Mouse (Mus musculus) spleen, postnatal 4 days (tissue): ENCODE measurements around the gene Cd28.
"Not testable (repeated sequence)": the region's sequence is repeated elsewhere in the genome, so short reads cannot be mapped to it uniquely, and the experiment has no call there.

ENCODE experiments used
- DNase-seq, 2 experiments: peaks; one replicate each; pipeline ENCODE4 v3.0.0; 2022; ENCODE audit warnings: low spot score in 2 of 2

The Cd28 gene

GRCm38 (mm10) chr1:60799795-60800345 is 83.3 kb downstream of the Cd28 start:
- no peak for DNase-seq

- DNase-seq = no peak
Measured at GRCm38 (mm10) chr1:60801210-60801671, 84.6 kb downstream of the Cd28 start.

- no peak for DNase-seq
Measured at GRCm38 (mm10) chr1:60803128-60803824, 86.7 kb downstream of the Cd28 start.

- no peak for DNase-seq
Measured at GRCm38 (mm10) chr1:60803825-60804696, 87.5 kb downstream of the Cd28 start.

- no peak for DNase-seq
Measured at GRCm38 (mm10) chr1:60805178-60805577, 88.6 kb downstream of the Cd28 start.

GRCm38 (mm10) chr1:60807748-60808147 is 91.1 kb downstream of the Cd28 start:
- DNase-seq = no peak

- DNase-seq = no peak
Measured at GRCm38 (mm10) chr1:60808466-60808865, 91.9 kb downstream of the Cd28 start.

GRCm38 (mm10) chr1:60809166-60809565 is 92.6 kb downstream of the Cd28 start:
- DNase-seq = no peak

- DNase-seq = no peak
Measured at GRCm38 (mm10) chr1:60810821-60811220, 94.2 kb downstream of the Cd28 start.

GRCm38 (mm10) chr1:60811998-60812397 is 95.4 kb downstream of the Cd28 start:
- DNase-seq = no peak

GRCm38 (mm10) chr1:60813411-60813810 is 96.8 kb downstream of the Cd28 start:
- DNase-seq = no peak

GRCm38 (mm10) chr1:60815912-60816311 is 99.3 kb downstream of the Cd28 start:
- no peak for DNase-seq

- not testable (repeated sequence) for DNase-seq
Measured at GRCm38 (mm10) chr1:60818491-60818890, 101.9 kb downstream of the Cd28 start.

- no peak for DNase-seq
Measured at GRCm38 (mm10) chr1:60819993-60820392, 103.4 kb downstream of the Cd28 start.

GRCm38 (mm10) chr1:60820981-60821380 is 104.4 kb downstream of the Cd28 start:
- no peak for DNase-seq

GRCm38 (mm10) chr1:60821590-60821989 is 105.0 kb downstream of the Cd28 start:
- DNase-seq = no peak
